Mouse (Mus musculus): ENCODE results near the gene Tenm4. TPM values are rescaled to one million over a fixed set of nuclear protein-coding genes. Genes with fewer than 3 reads are reported as not detected.
A peak's percentile ranks its signal among the peaks of the same experiment; 100 is the strongest.

Gene Tenm4
- polyA plus RNA-seq, 1 experiment from 2014 or later, result 49.9 TPM

- Histone ChIP-seq H3K27ac (no peak overlapping the region), H3K27me3 (no peaks in the 10 kb centered on the region), H3K9ac (no peak overlapping the region), H3K9me3 (no peaks in the 10 kb centered on the region), H3K36me3 (no peaks in the 10 kb centered on the region), H3K4me3 (no peak overlapping the region), H3K4me1 (peaks cover 7% of the 10 kb centered on the region; the same call in 1 of the 2 replicates), H3K4me2 (replicated peaks) (no peak overlapping the region)
- ATAC-seq (ENCODE audit: low FRiP score, low read depth), result no peak
- 80% methylated on average over 3 of the region's 3 CpGs for WGBS
Measured at GRCm38 (mm10) chr7:96154025-96154424, 17.0 kb upstream of the Tenm4 start.

GRCm38 (mm10) chr7:96156481-96157255 is 14.4 kb upstream of the Tenm4 start:
- H3K9ac ChIP-seq, result no peak overlapping the region
- no peak overlapping the region for H3K4me3 ChIP-seq
- H3K36me3 ChIP-seq, result no peaks in the 10 kb centered on the region
- no peak overlapping the region for H3K27ac ChIP-seq
- no peak overlapping the region for H3K4me2 ChIP-seq (replicated peaks)
- 78% methylated on average over 7 of the region's 7 CpGs for WGBS
- H3K27me3 ChIP-seq, result no peaks in the 10 kb centered on the region
- H3K4me1 ChIP-seq, result peaks cover 7% of the 10 kb centered on the region; the same call in 1 of the 2 replicates
- no peaks in the 10 kb centered on the region for H3K9me3 ChIP-seq
- no peak for ATAC-seq (ENCODE audit: low FRiP score, low read depth)

DNA sequence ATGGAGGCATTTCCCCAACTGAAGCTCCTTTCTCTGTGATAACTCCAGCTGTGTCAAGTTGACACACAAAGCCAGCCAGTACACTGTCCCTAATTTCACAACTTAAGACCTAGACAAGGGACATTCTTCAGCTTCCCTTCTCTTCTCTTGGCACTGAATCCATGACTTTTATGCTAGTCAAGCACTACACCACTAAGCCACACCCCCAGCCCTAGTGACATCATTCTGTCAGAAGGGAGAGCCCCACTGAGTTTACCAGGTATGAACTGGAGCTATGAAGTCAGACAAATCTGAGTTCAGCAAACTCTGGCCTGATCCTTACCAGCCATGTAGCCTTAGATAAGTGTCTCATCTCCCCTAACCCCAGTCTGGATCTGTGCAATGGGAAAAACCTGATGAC is 6.9 kb upstream of the Tenm4 start:
- no peak overlapping the region for H3K4me3 ChIP-seq
- no peaks in the 10 kb centered on the region for H3K27me3 ChIP-seq
- no peaks in the 10 kb centered on the region for H3K36me3 ChIP-seq
- no peak overlapping the region for H3K9ac ChIP-seq
- no peaks in the 10 kb centered on the region for H3K9me3 ChIP-seq
- H3K27ac ChIP-seq, result no peak overlapping the region
- ATAC-seq (ENCODE audit: low FRiP score, low read depth), result no peak
- no peak overlapping the region for H3K4me2 ChIP-seq (replicated peaks)
- H3K4me1 ChIP-seq, result no peaks in the 10 kb centered on the region

DNA sequence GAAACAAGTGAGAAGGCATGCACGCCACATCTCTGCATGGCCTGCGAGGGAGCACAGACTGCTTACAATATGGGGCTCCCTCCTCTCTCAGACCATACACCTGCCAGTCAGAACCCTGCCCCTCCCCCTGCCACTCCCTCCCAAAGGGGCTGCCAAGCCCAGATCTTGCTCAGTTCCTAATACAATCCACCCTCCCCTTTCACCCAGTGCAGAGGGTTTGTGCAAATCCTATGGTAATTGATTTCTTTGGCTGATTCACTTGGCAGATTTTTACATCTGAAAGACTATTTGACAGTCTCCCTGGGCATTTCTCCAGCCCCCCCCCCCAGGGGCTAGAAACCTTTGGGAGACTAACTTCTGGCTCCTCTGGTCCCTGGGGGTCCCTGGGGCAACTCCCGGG is 2.1 kb upstream of the Tenm4 start:
- no peaks in the 10 kb centered on the region for H3K9me3 ChIP-seq
- 39% methylated on average over 3 of the region's 3 CpGs for WGBS
- H3K27me3 ChIP-seq, result no peaks in the 10 kb centered on the region
- no peak overlapping the region for H3K9ac ChIP-seq
- 0 out of 2 replicates have a peak, but pooled peaks have one; percentile 40 for ATAC-seq (ENCODE audit: low FRiP score, low read depth)
- H3K27ac ChIP-seq, result no peak overlapping the region
- no peak overlapping the region for H3K4me2 ChIP-seq (replicated peaks)
- H3K36me3 ChIP-seq, result no peaks in the 10 kb centered on the region
- no peak overlapping the region for H3K4me3 ChIP-seq
- H3K4me1 ChIP-seq, result peaks cover 12% of the 10 kb centered on the region; the same call in 1 of the 2 replicates

DNA sequence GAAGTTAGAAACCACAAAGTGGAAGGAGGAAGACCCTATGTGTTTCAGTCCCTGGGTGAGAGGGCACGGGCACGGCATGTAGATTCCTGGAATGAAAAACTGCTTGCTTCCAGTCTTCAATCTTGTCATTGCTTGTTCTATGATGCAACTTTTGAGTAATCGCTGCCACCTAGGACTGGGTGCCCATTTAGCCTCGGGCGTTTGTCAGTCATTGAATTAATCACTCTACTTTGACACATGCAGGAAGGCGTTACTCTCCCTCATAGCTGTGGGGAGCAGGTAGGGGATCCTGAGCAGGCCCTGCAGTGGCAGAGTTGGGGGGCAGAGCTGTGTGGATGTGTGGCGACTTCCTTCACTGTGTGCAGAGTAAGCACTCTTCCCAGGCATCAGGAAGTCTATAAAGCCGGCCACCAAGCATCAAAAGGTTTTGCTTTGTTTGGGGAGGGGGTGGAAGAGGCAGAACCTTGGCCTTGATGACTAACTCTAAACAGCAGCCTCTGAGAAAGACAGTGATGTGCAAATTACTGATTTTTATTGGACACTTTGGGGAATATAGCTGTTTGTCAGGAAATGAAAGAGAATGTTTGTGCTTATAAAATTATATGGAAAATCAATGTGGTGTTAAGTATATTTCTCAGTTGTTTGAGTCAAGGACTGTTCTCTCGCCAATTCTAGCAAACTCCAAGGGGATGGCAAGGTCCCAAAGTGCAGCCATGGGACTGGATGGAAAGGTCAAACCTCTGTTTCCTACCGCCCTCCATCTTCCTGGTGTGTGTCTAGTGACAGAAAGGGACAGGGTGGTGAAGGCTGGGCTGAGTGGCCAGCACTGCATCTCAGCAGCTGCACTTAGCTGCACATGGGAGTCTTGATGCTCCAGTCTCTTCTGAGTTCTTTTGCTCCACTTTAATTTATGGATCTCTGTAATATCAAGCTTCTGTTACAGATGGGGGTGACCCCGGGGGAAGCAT is 834 bp downstream of the Tenm4 start:
- ATAC-seq (ENCODE audit: low FRiP score, low read depth), result no peak
- Histone ChIP-seq H3K9ac (no peak overlapping the region), H3K4me2 (replicated peaks) (peak overlapping the region; percentile 12; the same call in 1 of the 2 replicates), H3K36me3 (no peaks in the 10 kb centered on the region), H3K4me1 (peaks cover 12% of the 10 kb centered on the region; the same call in 1 of the 2 replicates), H3K27ac (no peak overlapping the region), H3K9me3 (no peaks in the 10 kb centered on the region), H3K27me3 (no peaks in the 10 kb centered on the region), H3K4me3 (no peak overlapping the region)
- WGBS, result 38% methylated on average over 11 of the region's 11 CpGs

- Histone ChIP-seq H3K27ac (no peak overlapping the region), H3K4me2 (replicated peaks) (no peak overlapping the region), H3K27me3 (no peaks in the 10 kb centered on the region), H3K36me3 (no peaks in the 10 kb centered on the region), H3K9ac (no peak overlapping the region), H3K4me3 (no peak overlapping the region), H3K9me3 (no peaks in the 10 kb centered on the region), H3K4me1 (0 out of 2 replicates have a peak, but pooled peaks cover 2% of the 10 kb centered on the region)
- WGBS, result 84% methylated on average over 8 of the region's 8 CpGs
- no peak for ATAC-seq (ENCODE audit: low FRiP score, low read depth)
Measured at GRCm38 (mm10) chr7:96176781-96177180, 5.7 kb downstream of the Tenm4 start.

- WGBS, result 67% methylated on average over 4 of the region's 4 CpGs
- Histone ChIP-seq H3K4me2 (replicated peaks) (no peak overlapping the region), H3K36me3 (no peaks in the 10 kb centered on the region), H3K27ac (no peak overlapping the region), H3K4me1 (no peaks in the 10 kb centered on the region), H3K9ac (no peak overlapping the region), H3K9me3 (no peaks in the 10 kb centered on the region), H3K4me3 (no peak overlapping the region), H3K27me3 (no peaks in the 10 kb centered on the region)
- no peak for ATAC-seq (ENCODE audit: low FRiP score, low read depth)
Measured at GRCm38 (mm10) chr7:96181751-96182150, 10.7 kb downstream of the Tenm4 start.

DNA sequence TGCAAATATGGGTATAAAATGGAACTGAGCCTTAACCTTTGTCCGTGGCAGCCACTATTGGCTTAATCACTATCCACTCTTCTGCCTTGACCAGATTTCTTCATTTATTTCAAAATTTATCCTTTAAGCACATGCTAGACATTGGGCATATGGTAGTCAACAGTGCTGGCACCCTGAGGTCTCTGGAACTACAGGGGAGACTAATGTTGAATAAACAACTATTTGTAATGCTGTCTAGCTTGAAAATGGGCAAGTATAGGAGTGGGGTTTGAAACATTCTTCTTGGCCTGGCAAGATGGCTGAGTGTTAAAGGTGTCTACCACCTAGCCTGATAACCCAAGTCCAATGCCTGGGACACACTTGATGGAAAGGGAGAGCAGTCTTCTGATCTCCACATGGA is 12.1 kb downstream of the Tenm4 start:
- no peak overlapping the region for H3K4me3 ChIP-seq
- no peak overlapping the region for H3K4me2 ChIP-seq (replicated peaks)
- no peak overlapping the region for H3K27ac ChIP-seq
- no peak for ATAC-seq (ENCODE audit: low FRiP score, low read depth)
- no peaks in the 10 kb centered on the region for H3K9me3 ChIP-seq
- WGBS, result 91% methylated on average over 1 of the region's 1 CpGs
- no peaks in the 10 kb centered on the region for H3K36me3 ChIP-seq
- H3K27me3 ChIP-seq, result no peaks in the 10 kb centered on the region
- H3K9ac ChIP-seq, result no peak overlapping the region
- H3K4me1 ChIP-seq, result no peaks in the 10 kb centered on the region

DNA sequence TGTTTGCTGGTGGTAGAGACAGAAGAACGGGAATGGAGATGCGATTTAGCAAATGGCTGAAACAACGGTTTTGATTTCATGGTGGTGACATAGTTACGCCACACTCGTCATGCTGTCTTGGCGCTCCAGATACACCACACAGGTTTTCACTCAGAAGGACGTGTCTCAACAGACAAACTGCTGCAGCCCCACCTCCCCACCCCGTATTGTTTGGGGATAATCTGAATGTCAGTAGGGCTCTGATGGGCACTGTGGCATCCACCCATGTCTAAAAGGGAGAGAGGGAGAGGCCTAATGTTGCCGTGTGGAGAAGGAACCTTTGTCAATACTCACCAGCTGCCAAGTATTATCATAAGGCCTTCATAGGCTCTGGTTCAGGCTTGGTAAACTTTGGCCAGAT is 14.4 kb downstream of the Tenm4 start:
- no peaks in the 10 kb centered on the region for H3K9me3 ChIP-seq
- WGBS, result 86% methylated on average over 9 of the region's 9 CpGs
- no peak overlapping the region for H3K27ac ChIP-seq
- H3K9ac ChIP-seq, result no peak overlapping the region
- H3K4me2 ChIP-seq (replicated peaks), result no peak overlapping the region
- H3K27me3 ChIP-seq, result no peaks in the 10 kb centered on the region
- H3K36me3 ChIP-seq, result no peaks in the 10 kb centered on the region
- H3K4me3 ChIP-seq, result no peak overlapping the region
- no peak for ATAC-seq (ENCODE audit: low FRiP score, low read depth)
- no peaks in the 10 kb centered on the region for H3K4me1 ChIP-seq

DNA sequence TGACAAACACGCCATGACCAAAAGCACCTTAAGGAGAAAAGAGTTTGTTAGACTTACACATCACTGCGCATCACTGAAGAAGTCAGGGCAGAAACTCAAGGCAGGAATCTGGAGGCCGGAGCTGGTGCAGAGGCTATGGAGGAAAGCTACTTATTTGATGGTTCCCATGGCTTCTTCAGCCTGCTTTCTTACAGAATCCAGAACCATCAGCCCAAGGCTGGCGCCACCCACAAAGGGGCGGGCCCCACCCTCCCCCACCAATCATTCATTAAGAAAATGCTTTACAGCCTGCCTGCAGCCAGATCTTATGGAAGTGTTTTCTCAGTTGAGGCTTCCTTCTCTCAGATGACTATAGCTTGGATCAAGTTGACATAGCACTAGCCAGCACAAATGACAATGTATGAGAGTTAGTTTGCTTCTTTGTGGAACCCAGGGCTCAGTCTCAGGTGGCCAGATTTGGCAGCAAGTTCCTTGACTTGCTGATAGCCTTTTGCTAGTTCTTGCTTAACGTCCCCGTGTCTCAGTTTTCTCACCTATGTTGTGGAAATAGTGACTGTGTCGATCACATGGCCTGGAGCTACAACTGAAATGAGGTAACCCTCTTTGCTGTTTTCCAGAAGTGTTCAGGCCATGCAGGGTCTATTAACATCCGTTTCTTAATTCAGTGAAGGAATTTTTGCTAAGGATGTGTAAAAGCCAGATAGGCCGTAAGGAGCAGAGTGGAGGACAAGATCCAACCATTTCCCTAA is 32.9 kb downstream of the Tenm4 start:
- Histone ChIP-seq H3K27ac (no peak overlapping the region), H3K4me3 (no peak overlapping the region), H3K9ac (no peak overlapping the region), H3K27me3 (peaks cover 15% of the 10 kb centered on the region), H3K9me3 (no peaks in the 10 kb centered on the region), H3K36me3 (no peaks in the 10 kb centered on the region), H3K4me1 (0 out of 2 replicates have a peak, but pooled peaks cover 11% of the 10 kb centered on the region), H3K4me2 (replicated peaks) (no peak overlapping the region)
- WGBS, result 64% methylated on average over 10 of the region's 10 CpGs
- ATAC-seq (ENCODE audit: low FRiP score, low read depth), result no peak

DNA sequence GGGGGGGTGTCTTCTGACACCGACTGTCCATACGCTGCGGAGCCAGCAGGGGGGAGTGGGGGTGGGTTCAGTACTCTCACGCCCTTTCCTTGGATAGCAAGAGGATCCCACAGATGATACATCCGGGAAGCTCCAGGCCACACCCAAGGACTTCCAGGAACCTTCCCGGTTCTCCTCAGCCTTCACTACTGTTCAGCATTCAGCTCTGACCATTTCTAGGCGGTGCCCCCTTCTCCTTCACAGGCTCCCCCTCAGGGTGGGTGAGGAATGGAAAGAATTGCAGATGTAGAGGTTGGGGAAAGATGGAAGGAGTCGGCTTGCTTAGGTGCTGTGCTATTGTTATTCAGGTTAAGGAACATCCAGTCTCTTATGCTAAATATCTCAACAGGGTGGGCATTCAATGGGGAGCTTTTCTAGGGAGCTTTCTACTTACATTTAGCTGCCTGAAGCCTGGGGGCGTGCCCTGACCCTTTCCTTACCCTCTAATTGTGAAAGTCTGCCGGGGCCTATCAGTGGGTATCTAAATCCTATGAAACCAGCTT is 33.8 kb downstream of the Tenm4 start:
- Histone ChIP-seq H3K9ac (no peak overlapping the region), H3K9me3 (no peaks in the 10 kb centered on the region), H3K27me3 (peaks cover 17% of the 10 kb centered on the region), H3K4me2 (replicated peaks) (no peak overlapping the region), H3K27ac (no peak overlapping the region), H3K4me1 (peaks cover 14% of the 10 kb centered on the region; the same call in 1 of the 2 replicates), H3K36me3 (no peaks in the 10 kb centered on the region), H3K4me3 (no peak overlapping the region)
- ATAC-seq (ENCODE audit: low FRiP score, low read depth), result no peak
- 31% methylated on average over 10 of the region's 10 CpGs for WGBS

All from limb, embryonic 13.5 days (tissue).